Mouse (Mus musculus): ENCODE measurements around the gene Blm. TPM values are rescaled to one million over a fixed set of nuclear protein-coding genes. Genes with fewer than 3 reads are reported as not detected.

The Blm gene
- total and polyA plus RNA-seq, 3 experiments, result 24.1 to 56.2 (median 36.4) TPM

DNA sequence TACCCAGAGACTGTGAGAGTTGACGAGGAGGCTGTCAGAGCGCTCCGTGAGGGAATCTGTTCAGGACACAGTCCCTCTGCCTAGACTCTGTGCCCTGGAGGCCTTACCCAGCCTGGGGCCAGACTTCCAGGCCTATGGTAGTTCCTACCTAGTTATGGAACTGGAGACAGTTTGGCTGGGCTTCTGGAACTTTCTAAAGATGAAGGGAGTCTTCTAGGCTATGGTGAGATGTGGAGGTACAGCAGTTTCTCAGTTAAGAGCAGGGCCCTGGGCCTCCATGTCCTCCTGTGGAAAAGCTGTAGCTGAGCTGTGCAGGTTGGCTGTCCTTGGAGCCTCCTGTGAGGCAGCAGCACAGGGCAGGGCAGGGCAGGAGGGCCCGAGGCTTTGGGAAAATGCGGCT is 82.7 kb downstream of the Blm start:
- Histone ChIP-seq H3K4me2 (ENCODE audit: insufficient read depth, low read depth, poor library complexity, severe bottlenecking) (no peak overlapping the region), H3K79me2 (replicated peaks; ENCODE audit: control insufficient read depth, extremely low read depth, insufficient read depth, poor library complexity, severe bottlenecking) (no peaks in the 10 kb centered on the region), H3K4me1 (ENCODE audit: control insufficient read depth in 1 of 2, insufficient read depth in 2 of 2) (peaks cover 30 to 69% of the 10 kb centered on the region in 2 experiments), H3K27ac (ENCODE audit: insufficient read depth, low read depth) (no peak overlapping the region), H3K9ac (ENCODE audit: insufficient read depth, low read depth) (no peak overlapping the region), H3K4me3 (replicated peaks in 1 of 3; ENCODE audit: low read depth in 2 of 3, low read length in 2 of 3, poor library complexity in 1 of 3) (no peak overlapping the region), H3K9me3 (replicated peaks; ENCODE audit: low read length) (no peaks in the 10 kb centered on the region), H3K36me3 (replicated peaks in 1 of 2; ENCODE audit: control insufficient read depth in 1 of 2, insufficient read depth in 1 of 2, low read length in 1 of 2) (peaks cover 8 to 44% of the 10 kb centered on the region in 2 experiments), H3K27me3 (replicated peaks) (no peaks in the 10 kb centered on the region)
- no peak for DNase-seq (ENCODE audit: extremely low read depth)
- dilution Hi-C loops (cut with MboI; ENCODE audit: extremely low pct_ligation_motif_present, extremely low pct_unique_long_range_greater_than_20kb, low sequenced_read_pairs) (no loop called here), in situ Hi-C loops (cut with MboI; ENCODE audit: low pct_ligation_motif_present, low pct_unique_long_range_greater_than_20kb, low sequenced_read_pairs) (no loop called here)
- TF ChIP-seq ELF1 (IDR thresholded peaks at IDR 0.05; ENCODE audit: low read depth, low read length) (no peak), IRF4 (IDR thresholded peaks at IDR 0.05; ENCODE audit: low read depth, low read length) (no peak), RCOR1 (conservative IDR thresholded peaks at IDR 0.05; ENCODE audit: low read depth, low read length) (no peak), USF2 (conservative IDR thresholded peaks at IDR 0.05; ENCODE audit: low read depth, low read length) (no peak), PAX5 (IDR thresholded peaks at IDR 0.05; ENCODE audit: low read length) (no peak), TBP (conservative IDR thresholded peaks at IDR 0.05; ENCODE audit: low read depth, low read length) (no peak), ZC3H11A (IDR thresholded peaks at IDR 0.05; ENCODE audit: low read depth, low read length) (no peak), GABPA (IDR thresholded peaks at IDR 0.05; ENCODE audit: insufficient replicate concordance, low read depth, low read length) (no peak), HCFC1 (IDR thresholded peaks at IDR 0.05; ENCODE audit: low read depth, low read length) (no peak), JUND (conservative IDR thresholded peaks at IDR 0.05; ENCODE audit: low read depth, low read length) (no peak), CHD2 (IDR thresholded peaks at IDR 0.05; ENCODE audit: low read length) (no peak), CTCF (conservative IDR thresholded peaks at IDR 0.05 in 1 of 2, IDR thresholded peaks at IDR 0.05 in 1 of 2; ENCODE audit: low read depth in 2 of 2, low read length in 2 of 2) (no peak), ETS1 (conservative IDR thresholded peaks at IDR 0.05; ENCODE audit: low read depth, low read length) (no peak), MEF2A (IDR thresholded peaks at IDR 0.05; ENCODE audit: borderline replicate concordance, low read depth, low read length) (no peak), SIN3A (IDR thresholded peaks at IDR 0.05; ENCODE audit: low read length) (no peak), MYC (IDR thresholded peaks at IDR 0.05; ENCODE audit: low read depth, low read length) (no peak)

DNA sequence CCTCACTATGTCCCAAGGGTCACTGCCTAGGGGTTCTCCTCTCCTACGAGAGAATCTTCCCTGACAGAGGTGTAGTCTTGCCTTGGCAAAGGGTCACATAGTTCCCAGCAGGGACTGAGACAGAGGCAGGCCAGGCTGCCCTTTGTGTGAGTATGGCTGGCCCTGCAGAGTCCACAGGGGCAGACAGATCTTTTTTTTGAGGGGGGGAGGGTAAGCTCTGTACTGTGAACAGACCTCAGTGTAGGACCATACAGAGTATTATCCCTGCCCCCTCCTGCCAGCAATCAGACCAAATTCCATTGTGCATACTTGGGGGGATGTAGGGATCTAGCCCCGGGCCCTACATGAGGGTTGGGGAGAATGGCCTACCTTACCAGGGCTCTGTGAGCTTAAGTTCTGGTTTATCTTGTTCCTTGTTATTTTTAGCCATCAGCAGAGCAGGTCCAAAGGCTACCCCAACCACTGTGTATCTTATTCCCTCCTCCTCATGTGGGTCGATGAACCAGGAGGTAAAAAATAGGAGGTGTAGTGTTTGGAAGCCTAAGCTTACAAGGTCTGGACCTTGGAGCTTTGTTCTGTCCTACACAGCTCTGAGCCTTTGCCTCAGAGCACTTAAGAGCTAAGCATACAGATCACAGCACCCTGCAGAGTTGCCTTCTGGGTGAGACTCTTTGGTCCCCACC is 83.2 kb downstream of the Blm start:
- Histone ChIP-seq H3K9me3 (replicated peaks; ENCODE audit: low read length) (no peaks in the 10 kb centered on the region), H3K79me2 (replicated peaks; ENCODE audit: control insufficient read depth, extremely low read depth, insufficient read depth, poor library complexity, severe bottlenecking) (no peaks in the 10 kb centered on the region), H3K9ac (ENCODE audit: insufficient read depth, low read depth) (no peak overlapping the region), H3K4me2 (ENCODE audit: insufficient read depth, low read depth, poor library complexity, severe bottlenecking) (no peak overlapping the region), H3K27ac (ENCODE audit: insufficient read depth, low read depth) (no peak overlapping the region), H3K27me3 (replicated peaks) (no peaks in the 10 kb centered on the region), H3K4me1 (ENCODE audit: control insufficient read depth in 1 of 2, insufficient read depth in 2 of 2) (peaks cover 25 to 68% of the 10 kb centered on the region in 2 experiments), H3K4me3 (replicated peaks in 1 of 3; ENCODE audit: low read depth in 2 of 3, low read length in 2 of 3, poor library complexity in 1 of 3) (no peak overlapping the region), H3K36me3 (replicated peaks in 1 of 2; ENCODE audit: control insufficient read depth in 1 of 2, insufficient read depth in 1 of 2, low read length in 1 of 2) (peaks cover 4 to 39% of the 10 kb centered on the region in 2 experiments)
- TF ChIP-seq MAFK (IDR thresholded peaks at IDR 0.05; ENCODE audit: insufficient replicate concordance, low read length) (no peak), ZC3H11A (IDR thresholded peaks at IDR 0.05; ENCODE audit: low read depth, low read length) (no peak), MEF2A (IDR thresholded peaks at IDR 0.05; ENCODE audit: borderline replicate concordance, low read depth, low read length) (no peak), ZKSCAN1 (IDR thresholded peaks at IDR 0.05; ENCODE audit: borderline replicate concordance, low read depth, low read length) (no peak), USF1 (IDR thresholded peaks at IDR 0.05; ENCODE audit: low read depth, low read length) (no peak), ETS1 (conservative IDR thresholded peaks at IDR 0.05; ENCODE audit: low read depth, low read length) (no peak), ZNF384 (IDR thresholded peaks at IDR 0.05; ENCODE audit: low read depth, low read length) (no peak), SMC3 (IDR thresholded peaks at IDR 0.05; ENCODE audit: low read depth, low read length) (no peak), TBP (conservative IDR thresholded peaks at IDR 0.05; ENCODE audit: low read depth, low read length) (no peak), MAZ (IDR thresholded peaks at IDR 0.05; ENCODE audit: low read depth, low read length) (no peak), POLR2AphosphoS2 (IDR thresholded peaks at IDR 0.05; ENCODE audit: low read depth, low read length) (no peak), ZMIZ1 (IDR thresholded peaks at IDR 0.05; ENCODE audit: low read depth, low read length) (no peak)
- no peak for DNase-seq (ENCODE audit: extremely low read depth)
- in situ Hi-C loops (cut with MboI; ENCODE audit: low pct_ligation_motif_present, low pct_unique_long_range_greater_than_20kb, low sequenced_read_pairs), result no loop called here
- dilution Hi-C loops (cut with MboI; ENCODE audit: extremely low pct_ligation_motif_present, extremely low pct_unique_long_range_greater_than_20kb, low sequenced_read_pairs), result no loop called here

Data from CH12.LX (cell line).